In the genomic region with DNA sequence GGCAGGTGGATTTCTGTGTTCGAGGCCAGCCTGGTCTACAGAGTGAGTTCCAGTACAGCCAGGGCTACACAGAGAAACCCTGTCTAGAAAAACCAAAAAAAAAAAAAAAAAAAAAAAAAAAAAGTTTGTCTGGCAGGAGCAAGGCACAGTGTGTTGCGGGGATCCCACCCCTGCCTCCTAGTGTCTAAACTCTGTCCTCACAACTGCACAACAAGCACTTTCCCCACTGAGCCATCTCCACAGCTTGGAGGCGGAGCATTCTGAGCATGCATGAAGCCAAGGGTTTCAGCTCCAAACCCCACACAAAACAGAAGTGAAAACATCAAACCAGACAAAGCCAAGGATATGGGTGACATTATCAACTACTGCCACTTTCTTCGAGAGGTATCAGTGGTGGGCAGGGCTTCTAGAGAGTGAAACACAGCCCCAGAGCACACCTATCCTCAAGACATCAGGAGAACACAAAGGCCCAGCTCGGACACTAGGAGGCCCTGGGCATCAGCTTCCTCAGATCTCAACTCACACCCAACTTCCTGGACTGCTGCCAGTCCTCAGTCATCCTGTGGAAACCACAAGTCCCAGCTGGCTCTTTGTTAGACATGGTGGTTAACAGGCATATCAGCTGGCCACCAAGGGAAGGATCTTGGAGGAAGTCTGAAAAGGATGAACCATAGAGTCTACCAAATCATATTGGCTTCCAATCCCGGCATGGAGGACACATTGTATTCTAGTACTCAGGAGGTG, we compare ENCODE assay signal across 8 mouse cellular contexts. TPM values are rescaled to one million over a fixed set of nuclear protein-coding genes. Genes with fewer than 3 reads are reported as not detected.
DNase-seq lines count a peak whose midpoint lies in the region; ATAC-seq and TF ChIP-seq lines count a peak whose summit lies in the region.

No protein-coding gene starts in this region.

- peaks cover 76% of the 10 kb centered on the region for H3K36me3 ChIP-seq in heart, embryonic 12.5 days
- peaks cover 65% of the 10 kb centered on the region for H3K36me3 ChIP-seq in lung, embryonic 15.5 days
- peaks cover 96% of the 10 kb centered on the region for H3K36me3 ChIP-seq in forebrain, embryonic 10.5 days (replicated peaks)

- ATAC-seq in heart, embryonic 12.5 days (ENCODE audit: insufficient number of reproducible peaks, low FRiP score) = no peak
- ATAC-seq in lung, embryonic 15.5 days (ENCODE audit: borderline replicate concordance, extremely low read depth, low FRiP score, low TSS enrichment) = peak; percentile 58; the same call in 1 of the 2 replicates
- no peak for ATAC-seq in erythroblast, adult 5-6 weeks (replicated peaks; ENCODE audit: low FRiP score, poor library complexity, severe bottlenecking)

- 0 out of 2 replicates have a peak, but pooled peaks have one; percentile 7 for TF ChIP-seq CTCF in cortical plate, adult 2 months (IDR thresholded peaks at IDR 0.05; ENCODE audit: extremely low read depth, insufficient read depth, low read length)
- TF ChIP-seq CTCF in cerebellum, adult 2 months (IDR thresholded peaks at IDR 0.05; ENCODE audit: borderline replicate concordance, insufficient read depth, low read depth, low read length) = no peak

- H3K4me1 ChIP-seq in heart, embryonic 12.5 days (replicated peaks) = peaks cover 5% of the 10 kb centered on the region; the same call in 1 of the 2 replicates
- peaks cover 1% of the 10 kb centered on the region; the same call in 1 of the 2 replicates for H3K4me1 ChIP-seq in cortical plate, adult 2 months (ENCODE audit: control insufficient read depth, insufficient read depth, low read length)
- peaks cover 12% of the 10 kb centered on the region for H3K4me1 ChIP-seq in lung, embryonic 15.5 days
- peaks cover 5% of the 10 kb centered on the region; the same call in 1 of the 2 replicates for H3K4me1 ChIP-seq in cerebellum, adult 2 months (ENCODE audit: control insufficient read depth, insufficient read depth, low read length)
- H3K4me1 ChIP-seq in forebrain, embryonic 10.5 days = peaks cover 5% of the 10 kb centered on the region

- no peak overlapping the region for H3K4me3 ChIP-seq in heart, embryonic 12.5 days
- no peak overlapping the region for H3K4me3 ChIP-seq in cortical plate, adult 2 months (ENCODE audit: insufficient read depth, low read length)
- H3K4me3 ChIP-seq in lung, embryonic 15.5 days = no peak overlapping the region
- no peak overlapping the region for H3K4me3 ChIP-seq in cerebellum, adult 2 months (replicated peaks; ENCODE audit: insufficient read depth, low read depth, low read length)
- H3K4me3 ChIP-seq in forebrain, embryonic 10.5 days = no peak overlapping the region

- H3K9me3 ChIP-seq in heart, embryonic 12.5 days (replicated peaks) = no peaks in the 10 kb centered on the region
- no peaks in the 10 kb centered on the region for H3K9me3 ChIP-seq in lung, embryonic 15.5 days
- H3K9me3 ChIP-seq in forebrain, embryonic 10.5 days = no peaks in the 10 kb centered on the region

- H3K9ac ChIP-seq in heart, embryonic 12.5 days = no peak overlapping the region
- H3K9ac ChIP-seq in lung, embryonic 15.5 days = no peak overlapping the region

- DNase-seq in heart, adult 18-20 months = peak; percentile 55 to 68
- DNase-seq in CD4-positive helper T cell, adult 2 months (ENCODE audit: low read depth, low spot score) = peak; percentile 31
- no peak for DNase-seq in cerebellum, adult 2 months
- DNase-seq in forebrain, embryonic 10.5 days (ENCODE audit: extremely low spot score, low spot score) = no peak

- 78% methylated on average over 6 of the region's 6 CpGs for WGBS in heart, embryonic 12.5 days
- WGBS in lung, embryonic 15.5 days = 72% methylated on average over 6 of the region's 6 CpGs
- 67% methylated on average over 6 of the region's 6 CpGs for WGBS in cerebellum, adult 2 months
- 85% methylated on average over 6 of the region's 6 CpGs for WGBS in forebrain, embryonic 10.5 days

- TF ChIP-seq POLR2A in cortical plate, adult 2 months (IDR thresholded peaks at IDR 0.05; ENCODE audit: extremely low read depth, insufficient read depth, low read length) = no peak
- no peak for TF ChIP-seq POLR2A in cerebellum, adult 2 months (IDR thresholded peaks at IDR 0.05; ENCODE audit: borderline replicate concordance, insufficient read depth, low read length)

- H3K4me2 ChIP-seq in heart, embryonic 12.5 days = no peak overlapping the region
- no peak overlapping the region for H3K4me2 ChIP-seq in lung, embryonic 15.5 days

- H3K27ac ChIP-seq in heart, embryonic 12.5 days (ENCODE audit: poor library complexity, severe bottlenecking) = no peak overlapping the region
- H3K27ac ChIP-seq in cortical plate, adult 2 months (ENCODE audit: insufficient read depth, low read length) = no peak overlapping the region
- H3K27ac ChIP-seq in lung, embryonic 15.5 days = no peak overlapping the region
- no peak overlapping the region for H3K27ac ChIP-seq in cerebellum, adult 2 months (ENCODE audit: insufficient read depth, low read length)
- H3K27ac ChIP-seq in forebrain, embryonic 10.5 days = no peak overlapping the region

- H3K27me3 ChIP-seq in heart, embryonic 12.5 days (replicated peaks) = no peaks in the 10 kb centered on the region
- H3K27me3 ChIP-seq in lung, embryonic 15.5 days = no peaks in the 10 kb centered on the region
- no peaks in the 10 kb centered on the region for H3K27me3 ChIP-seq in cerebellum, adult 2 months (ENCODE audit: control insufficient read depth, insufficient read depth, low read length)
- no peaks in the 10 kb centered on the region for H3K27me3 ChIP-seq in forebrain, embryonic 10.5 days (ENCODE audit: poor library complexity, severe bottlenecking)

RNA-seq across cellular contexts. Expression of gene Slc35e1, which starts 6.8 kb away (rescaled TPM):
- 10 to 100 TPM; 73.6 to 73.7 TPM for total RNA-seq in heart, adult 18-20 months (2021)
- polyA plus RNA-seq in heart, embryonic 12.5 days (2016; fragmentation: Nextera tagmentation; extraction: Ambion mirVana) = 22.5 and 23.6 TPM in 2 replicates
- 35.9 and 37.0 TPM in 2 replicates for polyA plus RNA-seq in cortical plate, adult 2 months (2012; rRNA removed)
- 23.3 and 24.6 TPM in 2 replicates for polyA plus RNA-seq in lung, embryonic 15.5 days (2015; fragmentation: Nextera tagmentation; extraction: Ambion mirVana)
- 40.1 and 41.1 TPM in 2 replicates for polyA plus RNA-seq in cerebellum, adult 2 months (2012; rRNA removed)
- total RNA-seq in erythroblast, adult 5-6 weeks (2015; ENCODE audit: low replicate concordance) = 11.3 and 11.9 TPM in 2 replicates
- 18.8 and 21.6 TPM in 2 replicates for total RNA-seq in erythroblast, adult 5-6 weeks (2017; ENCODE audit: low replicate concordance)
- polyA plus RNA-seq in forebrain, embryonic 10.5 days (2016; fragmentation: Nextera tagmentation; extraction: Ambion mirVana) = 14.0 and 15.3 TPM in 2 replicates

RNA-seq across cellular contexts. Expression of gene Cherp, which starts 10.6 kb away (rescaled TPM):
- total RNA-seq in heart, adult 18-20 months (2021) = 10 to 100 TPM; 23.1 to 33.6 TPM
- 57.2 and 60.6 TPM in 2 replicates for polyA plus RNA-seq in heart, embryonic 12.5 days (2016; fragmentation: Nextera tagmentation; extraction: Ambion mirVana)
- 44.0 and 47.3 TPM in 2 replicates for polyA plus RNA-seq in cortical plate, adult 2 months (2012; rRNA removed)
- polyA plus RNA-seq in lung, embryonic 15.5 days (2015; fragmentation: Nextera tagmentation; extraction: Ambion mirVana) = 45.6 and 52.3 TPM in 2 replicates
- polyA plus RNA-seq in cerebellum, adult 2 months (2012; rRNA removed) = 54.5 and 65.5 TPM in 2 replicates
- 25.7 and 29.0 TPM in 2 replicates for total RNA-seq in erythroblast, adult 5-6 weeks (2015; ENCODE audit: low replicate concordance)
- total RNA-seq in erythroblast, adult 5-6 weeks (2017; ENCODE audit: low replicate concordance) = 6.0 and 7.7 TPM in 2 replicates
- polyA plus RNA-seq in forebrain, embryonic 10.5 days (2016; fragmentation: Nextera tagmentation; extraction: Ambion mirVana) = 108 and 114 TPM in 2 replicates

RNA-seq across cellular contexts. Expression of gene 1700030K09Rik, which starts 41.9 kb away (rescaled TPM):
- total RNA-seq in heart, adult 18-20 months (2021) = 1 to 10 TPM; 4.6 to 5.0 TPM
- polyA plus RNA-seq in heart, embryonic 12.5 days (2016; fragmentation: Nextera tagmentation; extraction: Ambion mirVana) = 10.7 and 11.0 TPM in 2 replicates
- polyA plus RNA-seq in cortical plate, adult 2 months (2012; rRNA removed) = 8.1 and 8.9 TPM in 2 replicates
- 15.6 and 16.9 TPM in 2 replicates for polyA plus RNA-seq in lung, embryonic 15.5 days (2015; fragmentation: Nextera tagmentation; extraction: Ambion mirVana)
- polyA plus RNA-seq in cerebellum, adult 2 months (2012; rRNA removed) = 8.5 and 10.4 TPM in 2 replicates
- total RNA-seq in erythroblast, adult 5-6 weeks (2015; ENCODE audit: low replicate concordance) = 0.38 and 0.63 TPM in 2 replicates
- 0.60 and 2.4 TPM in 2 replicates for total RNA-seq in erythroblast, adult 5-6 weeks (2017; ENCODE audit: low replicate concordance)
- 13.6 and 14.3 TPM in 2 replicates for polyA plus RNA-seq in forebrain, embryonic 10.5 days (2016; fragmentation: Nextera tagmentation; extraction: Ambion mirVana)

RNA-seq across cellular contexts. Expression of gene Calr3, which starts 42.0 kb away (rescaled TPM):
- 10 to 100 TPM; 17.0 to 24.2 TPM for total RNA-seq in heart, adult 18-20 months (2021)
- polyA plus RNA-seq in heart, embryonic 12.5 days (2016; fragmentation: Nextera tagmentation; extraction: Ambion mirVana) = 0.78 and 1.3 TPM in 2 replicates
- 0.68 and 0.81 TPM in 2 replicates for polyA plus RNA-seq in cortical plate, adult 2 months (2012; rRNA removed)
- 2.0 and 2.1 TPM in 2 replicates for polyA plus RNA-seq in lung, embryonic 15.5 days (2015; fragmentation: Nextera tagmentation; extraction: Ambion mirVana)
- 3.0 and 4.4 TPM in 2 replicates for polyA plus RNA-seq in cerebellum, adult 2 months (2012; rRNA removed)
- not detected in 2 replicates for total RNA-seq in erythroblast, adult 5-6 weeks (2015; ENCODE audit: low replicate concordance)
- 0.77 TPM in 1 of 2 replicates, not detected in the other for total RNA-seq in erythroblast, adult 5-6 weeks (2017; ENCODE audit: low replicate concordance)
- 1.1 and 1.5 TPM in 2 replicates for polyA plus RNA-seq in forebrain, embryonic 10.5 days (2016; fragmentation: Nextera tagmentation; extraction: Ambion mirVana)

Comparison
In these comparisons a context has a peak if more than half of its experiments do, and no peak if none do; other contexts are left out.
1. DNase-seq: peak in heart, adult 18-20 months (2 of 2) and CD4-positive helper T cell, adult 2 months (single experiment); none in cerebellum, adult 2 months (0 of 2) and forebrain, embryonic 10.5 days (single experiment).